Mouse (Mus musculus): ENCODE measurements at regions not wholly inside any gene's neighbourhood (a gene's known extent, or its start where the extent isn't known, plus 50 kb on each side); places are given as distances from the start of the nearest gene placed in this dataset.

- no peaks in the 10 kb centered on the region for H3K27me3 ChIP-seq (replicated peaks; ENCODE audit: control insufficient read depth, insufficient read depth, low read length)
- DNase-seq (ENCODE audit: low spot score) (peak; percentile 51), ATAC-seq (0 out of 2 replicates have a peak, but pooled peaks have one; percentile 34)
- no peaks in the 10 kb centered on the region for H3K4me1 ChIP-seq (ENCODE audit: control insufficient read depth, insufficient read depth, low read length)
- no peak overlapping the region for H3K9ac ChIP-seq (ENCODE audit: low read length)
- WGBS: 79% methylated on average over 6 of the region's 6 CpGs
- no peak overlapping the region for H3K4me3 ChIP-seq (ENCODE audit: low read depth, low read length)
- no peak overlapping the region for H3K27ac ChIP-seq (ENCODE audit: low read depth, low read length)
- H3K9me3 ChIP-seq (replicated peaks; ENCODE audit: control insufficient read depth, low read length): no peaks in the 10 kb centered on the region
- H3K36me3 ChIP-seq (ENCODE audit: control insufficient read depth, insufficient read depth, low read length): no peaks in the 10 kb centered on the region
- H3K4me2 ChIP-seq (ENCODE audit: low read length): no peak overlapping the region
These were observed 404.5 kb upstream of the Tenm4 start for GRCm38 (mm10) chr7:95766356-95767150.

- Histone ChIP-seq H3K36me3 (ENCODE audit: control insufficient read depth, insufficient read depth, low read length) (no peaks in the 10 kb centered on the region), H3K27ac (ENCODE audit: low read depth, low read length) (no peak overlapping the region), H3K4me3 (ENCODE audit: low read depth, low read length) (no peak overlapping the region), H3K9ac (ENCODE audit: low read length) (no peak overlapping the region), H3K9me3 (replicated peaks; ENCODE audit: control insufficient read depth, low read length) (no peaks in the 10 kb centered on the region), H3K27me3 (replicated peaks; ENCODE audit: control insufficient read depth, insufficient read depth, low read length) (no peaks in the 10 kb centered on the region), H3K4me1 (ENCODE audit: control insufficient read depth, insufficient read depth, low read length) (no peaks in the 10 kb centered on the region), H3K4me2 (ENCODE audit: low read length) (no peak overlapping the region)
- DNase-seq (ENCODE audit: low spot score) (no peak), ATAC-seq (no peak)
These were observed 386.5 kb upstream of the Tenm4 start for GRCm38 (mm10) chr7:95784523-95784922.

GRCm38 (mm10) chr7:95787543-95787942 lies 383.5 kb upstream of the Tenm4 start:
- H3K9me3 ChIP-seq (replicated peaks; ENCODE audit: control insufficient read depth, low read length): no peaks in the 10 kb centered on the region
- ATAC-seq (no peak), DNase-seq (ENCODE audit: low spot score) (no peak)
- H3K27ac ChIP-seq (ENCODE audit: low read depth, low read length): no peak overlapping the region
- no peak overlapping the region for H3K4me2 ChIP-seq (ENCODE audit: low read length)
- H3K36me3 ChIP-seq (ENCODE audit: control insufficient read depth, insufficient read depth, low read length): no peaks in the 10 kb centered on the region
- H3K4me1 ChIP-seq (ENCODE audit: control insufficient read depth, insufficient read depth, low read length): no peaks in the 10 kb centered on the region
- no peak overlapping the region for H3K4me3 ChIP-seq (ENCODE audit: low read depth, low read length)
- WGBS: 76% methylated on average over 1 of the region's 1 CpGs
- H3K9ac ChIP-seq (ENCODE audit: low read length): no peak overlapping the region
- no peaks in the 10 kb centered on the region for H3K27me3 ChIP-seq (replicated peaks; ENCODE audit: control insufficient read depth, insufficient read depth, low read length)

- no peak for ATAC-seq
- H3K9me3 ChIP-seq (replicated peaks; ENCODE audit: control insufficient read depth, low read length): no peaks in the 10 kb centered on the region
- no peak for DNase-seq (ENCODE audit: low spot score)
- H3K36me3 ChIP-seq (ENCODE audit: control insufficient read depth, insufficient read depth, low read length): no peaks in the 10 kb centered on the region
- H3K4me2 ChIP-seq (ENCODE audit: low read length): no peak overlapping the region
- WGBS: 26% methylated on average over 3 of the region's 3 CpGs
- H3K4me1 ChIP-seq (ENCODE audit: control insufficient read depth, insufficient read depth, low read length): no peaks in the 10 kb centered on the region
- H3K4me3 ChIP-seq (ENCODE audit: low read depth, low read length): no peak overlapping the region
- no peak overlapping the region for H3K27ac ChIP-seq (ENCODE audit: low read depth, low read length)
- H3K9ac ChIP-seq (ENCODE audit: low read length): no peak overlapping the region
- H3K27me3 ChIP-seq (replicated peaks; ENCODE audit: control insufficient read depth, insufficient read depth, low read length): no peaks in the 10 kb centered on the region
These were observed 383.1 kb upstream of the Tenm4 start for GRCm38 (mm10) chr7:95787951-95788350.

GRCm38 (mm10) chr7:95789424-95789823 lies 381.6 kb upstream of the Tenm4 start:
- Histone ChIP-seq H3K4me3 (ENCODE audit: low read depth, low read length) (no peak overlapping the region), H3K27ac (ENCODE audit: low read depth, low read length) (no peak overlapping the region), H3K27me3 (replicated peaks; ENCODE audit: control insufficient read depth, insufficient read depth, low read length) (no peaks in the 10 kb centered on the region), H3K36me3 (ENCODE audit: control insufficient read depth, insufficient read depth, low read length) (no peaks in the 10 kb centered on the region), H3K4me1 (ENCODE audit: control insufficient read depth, insufficient read depth, low read length) (no peaks in the 10 kb centered on the region), H3K9me3 (replicated peaks; ENCODE audit: control insufficient read depth, low read length) (no peaks in the 10 kb centered on the region), H3K4me2 (ENCODE audit: low read length) (no peak overlapping the region), H3K9ac (ENCODE audit: low read length) (no peak overlapping the region)
- DNase-seq (ENCODE audit: low spot score) (no peak), ATAC-seq (no peak)
- WGBS: 87% methylated on average over 5 of the region's 5 CpGs

- Histone ChIP-seq H3K27ac (ENCODE audit: low read depth, low read length) (no peak overlapping the region), H3K27me3 (replicated peaks; ENCODE audit: control insufficient read depth, insufficient read depth, low read length) (no peaks in the 10 kb centered on the region), H3K36me3 (ENCODE audit: control insufficient read depth, insufficient read depth, low read length) (no peaks in the 10 kb centered on the region), H3K4me2 (ENCODE audit: low read length) (no peak overlapping the region), H3K9ac (ENCODE audit: low read length) (no peak overlapping the region), H3K9me3 (replicated peaks; ENCODE audit: control insufficient read depth, low read length) (no peaks in the 10 kb centered on the region), H3K4me3 (ENCODE audit: low read depth, low read length) (no peak overlapping the region), H3K4me1 (ENCODE audit: control insufficient read depth, insufficient read depth, low read length) (no peaks in the 10 kb centered on the region)
- DNase-seq (ENCODE audit: low spot score) (no peak), ATAC-seq (no peak)
- 45% methylated on average over 3 of the region's 3 CpGs for WGBS
These were observed 372.0 kb upstream of the Tenm4 start for GRCm38 (mm10) chr7:95799022-95799421.

- Histone ChIP-seq H3K27me3 (replicated peaks; ENCODE audit: control insufficient read depth, insufficient read depth, low read length) (no peaks in the 10 kb centered on the region), H3K9me3 (replicated peaks; ENCODE audit: control insufficient read depth, low read length) (no peaks in the 10 kb centered on the region), H3K4me1 (ENCODE audit: control insufficient read depth, insufficient read depth, low read length) (no peaks in the 10 kb centered on the region), H3K27ac (ENCODE audit: low read depth, low read length) (no peak overlapping the region), H3K36me3 (ENCODE audit: control insufficient read depth, insufficient read depth, low read length) (no peaks in the 10 kb centered on the region), H3K9ac (ENCODE audit: low read length) (no peak overlapping the region), H3K4me2 (ENCODE audit: low read length) (no peak overlapping the region), H3K4me3 (ENCODE audit: low read depth, low read length) (no peak overlapping the region)
- WGBS: 36% methylated on average over 3 of the region's 3 CpGs
- no peak for ATAC-seq
- no peak for DNase-seq (ENCODE audit: low spot score)
These were observed 361.4 kb upstream of the Tenm4 start for GRCm38 (mm10) chr7:95809626-95810025.

GRCm38 (mm10) chr7:95810096-95810495 lies 360.9 kb upstream of the Tenm4 start:
- 16% methylated on average over 4 of the region's 4 CpGs for WGBS
- no peaks in the 10 kb centered on the region for H3K36me3 ChIP-seq (ENCODE audit: control insufficient read depth, insufficient read depth, low read length)
- no peak overlapping the region for H3K4me2 ChIP-seq (ENCODE audit: low read length)
- H3K27me3 ChIP-seq (replicated peaks; ENCODE audit: control insufficient read depth, insufficient read depth, low read length): no peaks in the 10 kb centered on the region
- no peak overlapping the region for H3K27ac ChIP-seq (ENCODE audit: low read depth, low read length)
- no peaks in the 10 kb centered on the region for H3K9me3 ChIP-seq (replicated peaks; ENCODE audit: control insufficient read depth, low read length)
- no peak overlapping the region for H3K9ac ChIP-seq (ENCODE audit: low read length)
- no peaks in the 10 kb centered on the region for H3K4me1 ChIP-seq (ENCODE audit: control insufficient read depth, insufficient read depth, low read length)
- ATAC-seq (no peak), DNase-seq (ENCODE audit: low spot score) (no peak)
- H3K4me3 ChIP-seq (ENCODE audit: low read depth, low read length): no peak overlapping the region

GRCm38 (mm10) chr7:95814865-95815264 lies 356.2 kb upstream of the Tenm4 start:
- H3K27me3 ChIP-seq (replicated peaks; ENCODE audit: control insufficient read depth, insufficient read depth, low read length): no peaks in the 10 kb centered on the region
- no peak for DNase-seq (ENCODE audit: low spot score)
- no peak overlapping the region for H3K9ac ChIP-seq (ENCODE audit: low read length)
- no peaks in the 10 kb centered on the region for H3K4me1 ChIP-seq (ENCODE audit: control insufficient read depth, insufficient read depth, low read length)
- ATAC-seq: no peak
- 2% methylated on average over 2 of the region's 2 CpGs for WGBS
- no peaks in the 10 kb centered on the region for H3K9me3 ChIP-seq (replicated peaks; ENCODE audit: control insufficient read depth, low read length)
- no peak overlapping the region for H3K4me3 ChIP-seq (ENCODE audit: low read depth, low read length)
- H3K4me2 ChIP-seq (ENCODE audit: low read length): no peak overlapping the region
- H3K27ac ChIP-seq (ENCODE audit: low read depth, low read length): no peak overlapping the region
- no peaks in the 10 kb centered on the region for H3K36me3 ChIP-seq (ENCODE audit: control insufficient read depth, insufficient read depth, low read length)

Data from forebrain, embryonic 14.5 days (tissue).